Mouse (Mus musculus): Measurements from ENCODE around the gene Tiprl.

GRCm38 (mm10) chr1:165235846-165236245 is 950 bp downstream of the Tiprl start:
- TF ChIP-seq EP300 (optimal IDR thresholded peaks at IDR 0.05) (no peak), CTCF (IDR thresholded peaks at IDR 0.05; ENCODE audit: low read depth) (no peak)
